Mouse (Mus musculus) skeletal muscle tissue, postnatal 0 days (tissue): ENCODE data around the gene Ptprd. TPM values are rescaled to one million over a fixed set of nuclear protein-coding genes. Genes with fewer than 3 reads are reported as not detected.

Experiments used
- microRNA-seq, 2 experiments: library from miRNA; unstranded; fragments of <30 nt; microRNA quantifications; one replicate each; pipeline ENCODE4; 2016
- polyA plus RNA-seq: library from polyadenylated mRNA; unstranded; fragments of >200 nt; fragmentation: Nextera tagmentation; extraction: Ambion mirVana; gene quantifications from 2 replicates; pipeline ENCODE4 v1.2.1, GENCODE M21; 2015

Ptprd gene
- polyA plus RNA-seq = 10.1 and 11.8 TPM in 2 replicates

GRCm38 (mm10) chr4:78211529-78212494 lies at the start of gene Ptprd:
Ptprd (minus strand) TSS chr4:78211961.

Small RNAs within 50 kb of the gene (microRNA-seq; reads per million reads assigned to microRNA genes)
- 0 reads per million in 2 experiments for gene Gm23159
